Mouse (Mus musculus): ENCODE data around the gene Arnt2. TPM values are rescaled to one million over a fixed set of nuclear protein-coding genes. Genes with fewer than 3 reads are reported as not detected.

Arnt2 gene
- polyA plus RNA-seq (2015; fragmentation: Nextera tagmentation; extraction: Ambion mirVana), result 0.61 and 1.3 TPM in 2 replicates

GRCm38 (mm10) chr7:84409896-84410521 lies at the start of gene Arnt2:
Gene Arnt2, minus strand, starts transcription at chr7:84410176.
- no peak for DNase-seq (ENCODE audit: low spot score)

GRCm38 (mm10) chr7:84451681-84452080 lies 41.7 kb upstream of the Arnt2 start:
- no peak for DNase-seq (ENCODE audit: low spot score)

GRCm38 (mm10) chr7:84449066-84449465 lies 39.1 kb upstream of the Arnt2 start:
- DNase-seq (ENCODE audit: low spot score), result no peak

- no peak for DNase-seq (ENCODE audit: low spot score)
Observed at GRCm38 (mm10) chr7:84448512-84448911, 38.5 kb upstream of the Arnt2 start.

- no peak for DNase-seq (ENCODE audit: low spot score)
Observed at GRCm38 (mm10) chr7:84447740-84448435, 37.9 kb upstream of the Arnt2 start.

GRCm38 (mm10) chr7:84447060-84447459 lies 37.1 kb upstream of the Arnt2 start:
- peak; percentile 59 for DNase-seq (ENCODE audit: low spot score)

- DNase-seq (ENCODE audit: low spot score), result no peak
Observed at GRCm38 (mm10) chr7:84442343-84442911, 32.5 kb upstream of the Arnt2 start.

GRCm38 (mm10) chr7:84439606-84440005 lies 29.6 kb upstream of the Arnt2 start:
- DNase-seq (ENCODE audit: low spot score), result no peak

GRCm38 (mm10) chr7:84434901-84435300 lies 24.9 kb upstream of the Arnt2 start:
- DNase-seq (ENCODE audit: low spot score), result no peak

GRCm38 (mm10) chr7:84432151-84432550 lies 22.2 kb upstream of the Arnt2 start:
- no peak for DNase-seq (ENCODE audit: low spot score)

GRCm38 (mm10) chr7:84427221-84427620 lies 17.2 kb upstream of the Arnt2 start:
- no peak for DNase-seq (ENCODE audit: low spot score)

- DNase-seq (ENCODE audit: low spot score), result peak; percentile 8
Observed at GRCm38 (mm10) chr7:84424670-84425385, 14.9 kb upstream of the Arnt2 start.

GRCm38 (mm10) chr7:84421753-84422152 lies 11.8 kb upstream of the Arnt2 start:
- no peak for DNase-seq (ENCODE audit: low spot score)

GRCm38 (mm10) chr7:84421291-84421665 lies 11.3 kb upstream of the Arnt2 start:
- no peak for DNase-seq (ENCODE audit: low spot score)

- DNase-seq (ENCODE audit: low spot score), result no peak
Observed at GRCm38 (mm10) chr7:84420581-84421290, 10.8 kb upstream of the Arnt2 start.

GRCm38 (mm10) chr7:84417441-84417840 lies 7.5 kb upstream of the Arnt2 start:
- DNase-seq (ENCODE audit: low spot score), result no peak

GRCm38 (mm10) chr7:84412570-84412969 lies 2.6 kb upstream of the Arnt2 start:
- DNase-seq (ENCODE audit: low spot score), result no peak

- no peak for DNase-seq (ENCODE audit: low spot score)
Observed at GRCm38 (mm10) chr7:84409241-84409895, 608 bp downstream of the Arnt2 start.

- DNase-seq (ENCODE audit: low spot score), result no peak
Observed at GRCm38 (mm10) chr7:84408282-84408681, 1.7 kb downstream of the Arnt2 start.

GRCm38 (mm10) chr7:84403371-84403770 lies 6.6 kb downstream of the Arnt2 start:
- DNase-seq (ENCODE audit: low spot score), result no peak

Measured in thymus, postnatal 0 days (tissue).